Comparison of ENCODE assay signal across 10 mouse cellular contexts in the genomic region with DNA sequence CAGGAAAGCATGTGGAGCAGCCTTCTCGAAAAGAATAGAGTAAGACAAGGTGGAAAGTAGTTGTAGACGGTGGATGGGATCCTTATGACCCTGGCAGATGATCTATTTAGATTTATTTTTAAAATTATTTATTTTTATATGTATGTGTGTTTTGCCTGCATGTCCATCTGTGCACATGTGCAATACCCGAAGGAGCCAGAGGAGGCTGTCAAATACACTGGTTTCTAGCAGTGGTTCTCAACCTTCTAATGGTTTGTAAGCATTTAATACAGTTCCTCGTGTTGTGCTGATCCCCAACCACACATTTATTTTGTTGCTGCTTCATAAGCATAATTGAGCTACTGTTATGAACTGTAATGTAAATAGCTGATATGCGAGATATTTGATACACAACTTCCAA.
A peak's percentile ranks its signal among the peaks of the same experiment; 100 is the strongest.
DNase-seq lines count a peak whose midpoint lies in the region; ATAC-seq and TF ChIP-seq lines count a peak whose summit lies in the region.
"Had no signal": no experiment of that assay in that cellular context is flagged by ENCODE, and none has a peak within 500 bp of the region (broad histone marks: within the 10 kb centered on the region; RNA-seq: fewer than 3 reads in every experiment).

No protein-coding gene starts in this region.

- intact Hi-C loops in heart, adult 2 months (cut with DNase I): loop anchor here (5.0 kb wide), 2 partner anchors 56 to 124 kb away; no protein-coding TSS in a partner anchor
- intact Hi-C loops in heart, postnatal 36 days (cut with DNase I): loop anchor here (2.0 kb wide), 1 partner anchor 122 kb away; no protein-coding TSS in a partner anchor

- no peak overlapping the region for H3K27ac ChIP-seq in heart, adult 2 months
- H3K27ac ChIP-seq in liver, adult 2 months (replicated peaks; ENCODE audit: insufficient read depth, low read depth, low read length): no peak overlapping the region
- no peak overlapping the region for H3K27ac ChIP-seq in liver, embryonic 12.5 days
- H3K27ac ChIP-seq: forebrain, embryonic 10.5 days; limb, embryonic 13.5 days; midbrain, embryonic 15.5 days had no signal

- ATAC-seq in liver, embryonic 12.5 days: no peak
- ATAC-seq: midbrain, embryonic 15.5 days had no signal

- no peak overlapping the region for H3K4me2 ChIP-seq in liver, embryonic 12.5 days
- H3K4me2 ChIP-seq: limb, embryonic 13.5 days; midbrain, embryonic 15.5 days had no signal

- H3K9ac ChIP-seq in heart, adult 2 months (ENCODE audit: low read depth, low read length): no peak overlapping the region
- no peak overlapping the region for H3K9ac ChIP-seq in liver, adult 2 months (ENCODE audit: low read depth, low read length)
- H3K9ac ChIP-seq in liver, embryonic 12.5 days: no peak overlapping the region
- H3K9ac ChIP-seq: limb, embryonic 13.5 days; midbrain, embryonic 15.5 days had no signal

- H3K36me3 ChIP-seq in heart, adult 2 months (ENCODE audit: control insufficient read depth, insufficient read depth, low read length): no peaks in the 10 kb centered on the region
- no peaks in the 10 kb centered on the region for H3K36me3 ChIP-seq in liver, adult 2 months (ENCODE audit: control insufficient read depth, insufficient read depth, low read length)
- H3K36me3 ChIP-seq in liver, embryonic 12.5 days: no peaks in the 10 kb centered on the region
- H3K36me3 ChIP-seq: forebrain, embryonic 10.5 days; limb, embryonic 13.5 days; midbrain, embryonic 15.5 days had no signal

- TF ChIP-seq CTCF in heart, adult 2 months (IDR thresholded peaks at IDR 0.05): peak; percentile 66
- peak; percentile 11; the same call in 1 of the 2 replicates for TF ChIP-seq CTCF in liver, adult 2 months (IDR thresholded peaks at IDR 0.05; ENCODE audit: low read depth, low read length)
- peak; percentile 52; the same call in 1 of the 2 replicates for TF ChIP-seq CTCF in brain, embryonic 14.5 days (IDR thresholded peaks at IDR 0.05; ENCODE audit: borderline replicate concordance, extremely low read depth, insufficient read depth, insufficient read length)

- no peaks in the 10 kb centered on the region for H3K9me3 ChIP-seq in liver, embryonic 12.5 days (replicated peaks)
- H3K9me3 ChIP-seq: forebrain, embryonic 10.5 days; limb, embryonic 13.5 days; midbrain, embryonic 15.5 days had no signal

- no peaks in the 10 kb centered on the region for H3K79me2 ChIP-seq in heart, adult 2 months (replicated peaks; ENCODE audit: control insufficient read depth, insufficient read depth, low read length)
- H3K79me2 ChIP-seq in liver, adult 2 months (ENCODE audit: control insufficient read depth, insufficient read depth, low read length): no peaks in the 10 kb centered on the region

- no peak for DNase-seq in heart, adult 2 months
- no peak for DNase-seq in heart, postnatal 36 days
- no peak for DNase-seq in liver, adult 2 months (ENCODE audit: extremely low read depth, low read depth, low spot score)
- peak; percentile 4 for DNase-seq in 416B (ENCODE audit: low read depth)
- DNase-seq in brain, embryonic 14.5 days (ENCODE audit: low read depth): peak; percentile 53
- DNase-seq in T-cell, adult 2 months (ENCODE audit: low spot score): no peak

- TF ChIP-seq POLR2A in heart, adult 2 months (IDR thresholded peaks at IDR 0.05; ENCODE audit: insufficient read depth, low read depth, low read length): no peak
- no peak for TF ChIP-seq POLR2A in liver, adult 2 months (IDR thresholded peaks at IDR 0.05; ENCODE audit: extremely low read depth, insufficient read depth, low read length)
- no peak for TF ChIP-seq POLR2A in brain, embryonic 14.5 days (IDR thresholded peaks at IDR 0.05; ENCODE audit: borderline replicate concordance, extremely low read depth, insufficient read depth, insufficient read length, poor library complexity, severe bottlenecking)

- no peaks in the 10 kb centered on the region for H3K4me1 ChIP-seq in heart, adult 2 months (ENCODE audit: control insufficient read depth, insufficient read depth, low read length)
- H3K4me1 ChIP-seq in liver, adult 2 months (ENCODE audit: control insufficient read depth, insufficient read depth, low read length): no peaks in the 10 kb centered on the region
- H3K4me1 ChIP-seq in liver, embryonic 12.5 days: no peaks in the 10 kb centered on the region

- WGBS in heart, adult 2 months: 73% methylated on average over 5 of the region's 5 CpGs
- 77% methylated on average over 5 of the region's 5 CpGs for WGBS in liver, adult 2 months
- 58% methylated on average over 5 of the region's 5 CpGs for WGBS in liver, embryonic 12.5 days (ENCODE audit: insufficient replicate concordance)

- no peak for TF ChIP-seq EP300 in heart, adult 2 months (IDR thresholded peaks at IDR 0.05; ENCODE audit: insufficient read depth, low read depth, low read length)

- no peaks in the 10 kb centered on the region for H3K27me3 ChIP-seq in heart, adult 2 months (ENCODE audit: control insufficient read depth, insufficient read depth, low read length)
- no peaks in the 10 kb centered on the region for H3K27me3 ChIP-seq in liver, adult 2 months (ENCODE audit: control insufficient read depth, insufficient read depth, low read length)
- no peaks in the 10 kb centered on the region; the same call in none of the 2 replicates for H3K27me3 ChIP-seq in liver, embryonic 12.5 days (replicated peaks)
- H3K27me3 ChIP-seq: midbrain, embryonic 15.5 days had no signal

- H3K4me3 ChIP-seq in heart, adult 2 months: no peak overlapping the region
- no peak overlapping the region for H3K4me3 ChIP-seq in liver, adult 2 months (ENCODE audit: insufficient read depth, low read depth, low read length)
- no peak overlapping the region for H3K4me3 ChIP-seq in liver, embryonic 12.5 days
- H3K4me3 ChIP-seq: forebrain, embryonic 10.5 days; limb, embryonic 13.5 days; midbrain, embryonic 15.5 days had no signal

Comparison
In these comparisons a context has a peak if more than half of its experiments do, and no peak if none do; other contexts are left out.
1. DNase-seq: peak in 416B (single experiment) and brain, embryonic 14.5 days (single experiment); none in heart, adult 2 months (0 of 2), heart, postnatal 36 days (0 of 2), liver, adult 2 months (single experiment) and T-cell, adult 2 months (single experiment).
2. CTCF ChIP-seq: peak in every context shown above with its lines; median percentile 66 in heart, adult 2 months; 52 in brain, embryonic 14.5 days; 11 in liver, adult 2 months.